Mouse (Mus musculus): Measurements from ENCODE around the gene Polr2m.
"Not testable (repeated sequence)": the region's sequence is repeated elsewhere in the genome, so short reads cannot be mapped to it uniquely, and the experiment has no call there.

Polr2m gene

GRCm38 (mm10) chr9:71485475-71486094 is at the start of gene Polr2m:
TSS of gene Polr2m (minus strand) at chr9:71485935.
- peak; percentile 21 for DNase-seq (ENCODE audit: extremely low read depth, low read depth, low spot score)

- DNase-seq (ENCODE audit: extremely low read depth, low read depth, low spot score) = no peak
Measured at GRCm38 (mm10) chr9:71535036-71535435, 49.3 kb upstream of the Polr2m start.

- no peak for DNase-seq (ENCODE audit: extremely low read depth, low read depth, low spot score)
Measured at GRCm38 (mm10) chr9:71529960-71530359, 44.2 kb upstream of the Polr2m start.

- DNase-seq (ENCODE audit: extremely low read depth, low read depth, low spot score) = no peak
Measured at GRCm38 (mm10) chr9:71527438-71527837, 41.7 kb upstream of the Polr2m start.

- DNase-seq (ENCODE audit: extremely low read depth, low read depth, low spot score) = no peak
Measured at GRCm38 (mm10) chr9:71523901-71524300, 38.2 kb upstream of the Polr2m start.

DNA sequence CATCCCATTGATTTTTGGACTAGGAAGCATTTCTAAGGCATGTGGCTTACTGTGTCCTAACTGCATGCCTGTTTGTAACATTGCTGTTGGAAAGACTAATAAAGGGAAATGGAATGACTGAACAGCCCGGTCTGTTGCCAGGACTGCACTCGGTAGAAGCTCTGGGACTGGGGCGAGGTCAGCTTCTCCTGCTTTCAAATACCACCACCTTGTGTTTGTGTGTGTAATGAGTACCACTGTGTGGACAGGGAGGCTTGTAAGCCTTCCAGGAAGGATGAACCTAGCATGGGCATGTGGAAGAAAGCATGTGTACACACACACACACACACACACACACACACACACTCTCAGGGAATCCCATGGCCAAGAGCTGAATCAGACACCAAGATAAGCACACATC is 34.1 kb upstream of the Polr2m start:
- no peak for DNase-seq (ENCODE audit: extremely low read depth, low read depth, low spot score)

- DNase-seq (ENCODE audit: extremely low read depth, low read depth, low spot score) = no peak
Measured at GRCm38 (mm10) chr9:71517487-71517886, 31.8 kb upstream of the Polr2m start.

- DNase-seq (ENCODE audit: extremely low read depth, low read depth, low spot score) = no peak
Measured at GRCm38 (mm10) chr9:71515862-71516261, 30.1 kb upstream of the Polr2m start.

- DNase-seq (ENCODE audit: extremely low read depth, low read depth, low spot score) = no peak
Measured at GRCm38 (mm10) chr9:71513566-71513965, 27.8 kb upstream of the Polr2m start.

DNA sequence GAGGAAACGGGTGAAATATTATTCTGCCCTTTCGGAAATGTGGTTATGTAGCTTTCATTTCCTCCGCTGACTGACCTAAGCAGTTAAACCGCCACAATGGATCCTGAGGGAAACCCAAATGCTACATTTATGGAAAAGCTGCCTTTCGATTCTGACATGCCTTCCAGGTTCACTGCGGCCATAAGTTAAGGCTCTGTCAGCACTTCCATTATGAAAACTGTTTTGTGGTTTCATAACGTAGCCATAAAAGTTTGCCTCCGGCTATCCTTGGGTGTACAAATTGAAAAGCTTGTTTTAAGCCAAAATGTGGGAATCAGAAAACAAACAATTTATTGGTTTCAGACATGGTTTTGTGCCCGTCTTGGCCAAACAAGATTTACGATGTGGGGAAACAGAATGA is 27.2 kb upstream of the Polr2m start:
- DNase-seq (ENCODE audit: extremely low read depth, low read depth, low spot score) = no peak

DNA sequence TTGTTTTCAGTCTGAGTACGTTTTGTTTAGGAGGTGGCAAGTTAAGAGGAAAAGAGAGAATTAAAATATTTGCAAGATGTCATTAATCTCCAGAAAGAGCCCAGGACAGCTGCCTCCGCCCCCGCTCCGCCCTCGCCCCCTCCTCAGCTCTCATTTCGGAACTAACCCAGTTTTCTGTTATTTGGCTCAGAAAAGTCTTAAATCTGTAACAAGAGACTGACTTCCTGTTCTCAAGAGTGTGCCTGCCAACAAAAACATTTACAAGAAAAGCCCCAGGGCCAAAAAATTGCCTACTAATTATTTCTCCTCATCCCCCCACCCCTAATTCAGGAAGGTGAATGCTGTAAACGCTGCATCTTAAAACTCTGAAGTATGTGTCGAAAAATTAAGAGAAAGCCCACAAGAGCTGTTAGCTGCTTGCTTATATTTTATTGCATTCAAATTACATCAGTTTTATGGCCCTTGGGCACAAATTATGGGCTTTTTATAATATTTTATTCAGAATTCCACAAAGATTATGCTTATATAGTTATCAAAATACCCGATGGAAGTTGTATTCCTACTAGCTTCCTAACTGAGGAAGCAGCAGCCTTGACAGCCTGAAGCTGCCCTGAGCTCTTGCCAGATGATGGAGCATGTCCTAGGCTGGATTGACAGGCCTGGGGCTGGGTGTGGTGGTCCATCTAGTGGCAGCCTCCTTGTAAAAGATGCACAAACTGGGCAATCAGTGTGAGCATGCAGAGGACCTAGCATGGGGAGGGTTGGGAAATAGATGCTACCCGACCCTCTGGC is 12.9 kb upstream of the Polr2m start:
- DNase-seq (ENCODE audit: extremely low read depth, low read depth, low spot score) = no peak

GRCm38 (mm10) chr9:71496637-71497036 is 10.9 kb upstream of the Polr2m start:
- no peak for DNase-seq (ENCODE audit: extremely low read depth, low read depth, low spot score)

DNA sequence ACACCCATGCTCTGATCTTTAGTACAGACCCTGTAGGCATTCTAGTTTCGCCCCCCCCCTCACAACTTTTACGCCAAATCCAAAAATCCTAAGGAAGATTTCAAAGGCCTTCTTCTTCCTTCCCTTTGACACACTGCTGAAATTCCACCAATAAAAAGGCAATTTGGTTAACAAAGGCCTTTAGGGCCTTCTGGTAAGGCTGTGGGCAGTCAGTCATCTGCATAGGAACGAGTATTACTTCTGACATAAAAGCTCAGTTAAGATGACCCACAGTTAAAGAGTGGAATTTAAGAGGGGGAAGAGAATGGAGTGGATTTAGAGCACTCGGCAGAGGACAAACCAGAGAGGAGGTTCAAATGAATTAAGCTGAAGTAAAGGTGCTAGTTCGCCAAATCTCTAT is 8.0 kb upstream of the Polr2m start:
- DNase-seq (ENCODE audit: extremely low read depth, low read depth, low spot score) = no peak

GRCm38 (mm10) chr9:71492296-71493025 is 6.7 kb upstream of the Polr2m start:
- DNase-seq (ENCODE audit: extremely low read depth, low read depth, low spot score) = no peak

- no peak for DNase-seq (ENCODE audit: extremely low read depth, low read depth, low spot score)
Measured at GRCm38 (mm10) chr9:71490076-71490475, 4.3 kb upstream of the Polr2m start.

DNA sequence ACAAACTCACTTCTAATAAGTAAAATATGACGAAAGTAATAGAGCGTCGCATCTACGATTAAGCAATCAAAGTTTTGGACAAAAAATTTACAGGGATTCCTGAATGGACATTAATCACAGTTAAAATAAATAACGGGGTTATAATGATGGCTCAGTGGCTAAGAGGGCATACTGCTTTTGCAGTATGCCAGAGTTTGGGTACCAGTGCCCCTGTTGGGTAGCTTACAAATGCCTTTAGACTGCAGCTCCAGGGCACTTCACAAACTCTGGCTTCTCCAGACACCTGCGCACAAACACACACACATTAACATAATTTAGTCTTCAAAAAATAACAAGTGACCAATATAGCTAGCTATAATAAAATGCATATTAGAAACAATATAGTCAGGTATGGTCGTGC is 392 bp upstream of the Polr2m start:
- no peak for DNase-seq (ENCODE audit: extremely low read depth, low read depth, low spot score)

DNA sequence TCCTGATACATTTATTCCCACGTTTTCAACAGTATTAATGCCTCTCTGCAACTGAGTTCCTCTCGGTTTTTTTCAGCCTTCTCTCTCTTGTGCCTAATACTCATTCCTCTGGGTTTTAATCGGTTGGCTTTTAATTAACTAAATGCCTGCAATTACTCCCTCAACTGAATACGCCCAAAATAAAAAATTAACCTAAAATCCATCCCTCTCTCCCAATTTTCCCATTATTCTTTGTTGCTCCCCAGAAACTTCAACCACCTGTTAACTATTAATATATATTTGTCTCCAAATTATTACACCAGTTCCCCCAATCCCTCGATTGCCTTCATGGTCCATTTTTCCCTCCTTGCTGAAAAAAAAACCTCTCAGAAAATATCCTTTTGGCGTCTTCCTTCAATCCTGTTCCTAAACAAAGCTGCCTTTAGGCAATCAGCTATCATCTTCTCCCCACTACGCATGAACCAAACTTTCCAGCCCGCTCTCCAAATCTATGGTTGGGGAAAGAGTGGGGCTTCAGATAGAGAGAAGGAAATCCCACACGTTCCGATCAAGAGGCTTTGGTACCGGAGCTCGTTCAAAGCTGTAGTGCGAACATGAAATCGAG is 762 bp downstream of the Polr2m start:
- DNase-seq (ENCODE audit: extremely low read depth, low read depth, low spot score) = no peak

DNA sequence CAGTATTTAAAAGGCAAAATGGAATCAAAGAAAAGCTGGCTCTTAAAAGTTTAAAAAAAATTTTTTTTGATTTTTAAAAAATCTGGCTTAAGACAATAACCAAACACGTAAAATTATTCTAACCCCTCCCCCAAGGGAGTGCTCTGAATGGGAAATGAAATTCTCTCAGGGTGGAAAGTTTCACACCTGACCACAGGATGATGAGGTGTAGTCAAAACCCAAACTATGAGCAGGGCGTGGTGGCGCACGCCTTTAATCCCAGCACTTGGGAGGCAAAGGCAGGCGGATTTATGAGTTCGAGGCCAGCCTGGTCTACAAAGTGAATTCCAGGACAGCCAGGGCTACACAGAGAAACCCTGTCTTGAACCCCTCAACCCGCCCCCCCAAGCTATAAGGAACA is 1.9 kb downstream of the Polr2m start:
- DNase-seq (ENCODE audit: extremely low read depth, low read depth, low spot score) = not testable (repeated sequence)

GRCm38 (mm10) chr9:71480305-71480704 is 5.4 kb downstream of the Polr2m start:
- no peak for DNase-seq (ENCODE audit: extremely low read depth, low read depth, low spot score)

GRCm38 (mm10) chr9:71479413-71479812 is 6.3 kb downstream of the Polr2m start:
- no peak for DNase-seq (ENCODE audit: extremely low read depth, low read depth, low spot score)

GRCm38 (mm10) chr9:71478596-71478995 is 7.1 kb downstream of the Polr2m start:
- DNase-seq (ENCODE audit: extremely low read depth, low read depth, low spot score) = no peak

DNA sequence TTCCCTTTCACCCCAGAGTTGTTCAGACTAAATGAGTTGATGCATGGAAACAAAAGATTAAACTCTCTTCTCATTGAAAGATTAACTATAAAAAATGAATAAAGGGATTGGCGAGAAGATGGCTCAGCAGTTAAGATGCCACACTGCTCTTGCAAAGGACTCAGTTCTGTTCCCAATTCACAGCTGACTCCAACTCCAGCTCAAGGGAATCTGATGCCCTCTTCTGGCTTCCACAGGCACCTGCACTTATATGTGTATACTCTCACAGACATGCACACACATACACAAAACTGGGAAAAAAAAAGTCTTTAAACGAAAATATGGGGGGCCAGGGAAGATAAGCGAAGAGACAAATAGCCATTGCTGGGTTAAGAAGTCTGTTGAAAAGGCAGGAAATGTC is 9.1 kb downstream of the Polr2m start:
- no peak for DNase-seq (ENCODE audit: extremely low read depth, low read depth, low spot score)
